Mouse (Mus musculus): ENCODE data around the gene Avil. TPM values are rescaled to one million over a fixed set of nuclear protein-coding genes. Genes with fewer than 3 reads are reported as not detected.

Avil gene
- 0.18 and 0.19 TPM in 2 replicates for polyA plus RNA-seq (2016; fragmentation: Nextera tagmentation; extraction: Ambion mirVana)

- no peak within 1 kb of the TSS for H3K4me3 ChIP-seq
- H3K4me2 ChIP-seq = no peak within 1 kb of the TSS
- no peak for ATAC-seq
- no peak within 1 kb of the TSS for H3K9ac ChIP-seq
- H3K27me3 ChIP-seq (replicated peaks) = no peaks in the 10 kb centered on the region
- WGBS (ENCODE audit: insufficient replicate concordance) = 75% methylated on average over 5 of the region's 5 CpGs
- H3K9me3 ChIP-seq (replicated peaks) = no peaks in the 10 kb centered on the region
- no peak within 1 kb of the TSS for H3K27ac ChIP-seq
- H3K36me3 ChIP-seq = peaks cover 34% of the 10 kb centered on the region
- 0 out of 2 replicates have a peak, but pooled peaks cover 8% of the 10 kb centered on the region for H3K4me1 ChIP-seq
Measured at GRCm38 (mm10) chr10:127000529-127000928, at the start of gene Avil. Gene Avil (plus strand): TSS chr10:127000709.

GRCm38 (mm10) chr10:126952375-126952774 is 48.1 kb upstream of the Avil start:
- peaks cover 26% of the 10 kb centered on the region for H3K4me1 ChIP-seq
- peaks cover 18% of the 10 kb centered on the region for H3K27me3 ChIP-seq (replicated peaks)
- H3K27ac ChIP-seq = no peak overlapping the region
- ATAC-seq = no peak
- WGBS (ENCODE audit: insufficient replicate concordance) = 69% methylated on average over 1 of the region's 1 CpGs
- H3K4me3 ChIP-seq = no peak overlapping the region
- no peak overlapping the region for H3K4me2 ChIP-seq
- H3K9ac ChIP-seq = no peak overlapping the region
- no peaks in the 10 kb centered on the region for H3K36me3 ChIP-seq
- H3K9me3 ChIP-seq (replicated peaks) = peaks cover 3% of the 10 kb centered on the region; the same call in 1 of the 2 replicates

DNA sequence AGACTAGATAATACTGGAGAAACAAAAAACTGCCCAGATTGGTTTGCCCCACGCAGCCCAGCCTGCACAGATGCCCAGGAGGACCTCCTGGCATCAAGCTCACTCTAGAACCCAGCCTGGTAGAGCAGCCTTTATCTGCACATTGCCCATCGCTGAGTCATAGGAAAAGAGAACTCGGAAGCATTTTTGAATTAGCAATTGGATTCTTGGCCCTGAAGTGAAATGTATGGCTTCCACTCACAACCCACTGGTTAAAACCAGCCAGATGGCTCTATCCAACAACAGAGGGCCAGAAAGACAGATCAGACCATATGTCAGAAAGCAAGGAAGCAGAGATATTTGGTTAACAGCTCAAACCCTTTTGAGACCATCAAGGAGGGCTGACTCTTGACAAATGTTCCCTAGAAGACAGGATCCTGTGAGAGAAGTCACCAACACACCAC is 47.5 kb upstream of the Avil start:
- WGBS (ENCODE audit: insufficient replicate concordance) = 65% methylated on average over 3 of the region's 3 CpGs
- H3K27ac ChIP-seq = no peak overlapping the region
- H3K4me1 ChIP-seq = peaks cover 33% of the 10 kb centered on the region
- H3K9ac ChIP-seq = no peak overlapping the region
- no peaks in the 10 kb centered on the region for H3K36me3 ChIP-seq
- peaks cover 3% of the 10 kb centered on the region; the same call in 1 of the 2 replicates for H3K9me3 ChIP-seq (replicated peaks)
- H3K4me3 ChIP-seq = no peak overlapping the region
- H3K27me3 ChIP-seq (replicated peaks) = peaks cover 24% of the 10 kb centered on the region
- H3K4me2 ChIP-seq = no peak overlapping the region
- no peak for ATAC-seq

DNA sequence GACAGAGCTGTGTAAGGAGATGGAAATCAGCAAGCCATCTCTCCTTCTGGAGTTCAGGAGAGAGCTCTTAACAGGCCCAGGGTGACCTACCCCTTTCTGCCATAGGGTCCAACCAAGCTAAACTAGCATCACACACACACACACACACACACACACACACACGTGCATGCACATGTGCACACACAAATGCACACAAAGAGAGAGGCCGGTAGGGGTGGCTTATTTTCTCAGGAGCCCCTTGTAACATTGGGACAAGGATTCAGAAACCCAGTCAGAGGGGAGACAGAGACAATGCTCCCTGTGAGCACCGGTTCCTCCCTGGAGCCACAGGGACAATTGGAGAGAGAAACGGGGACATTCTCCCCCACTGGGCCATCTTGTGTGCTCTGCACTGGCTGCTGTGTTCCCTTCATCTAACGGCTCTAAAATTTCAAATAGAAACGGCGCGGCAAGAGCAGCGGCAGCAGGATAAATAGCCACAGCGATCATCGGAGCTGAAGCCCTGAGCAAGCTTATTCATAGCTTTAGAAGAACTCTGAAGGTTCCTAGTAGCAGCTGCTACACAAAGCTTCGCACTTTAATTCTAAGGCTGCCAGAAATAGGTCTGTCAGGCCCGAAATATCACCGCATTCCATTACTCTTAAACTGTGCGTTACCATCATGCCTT is 43.7 kb upstream of the Avil start:
- ATAC-seq = no peak
- H3K36me3 ChIP-seq = no peaks in the 10 kb centered on the region
- no peak overlapping the region for H3K27ac ChIP-seq
- peaks cover 39% of the 10 kb centered on the region for H3K27me3 ChIP-seq (replicated peaks)
- peaks cover 3% of the 10 kb centered on the region; the same call in 1 of the 2 replicates for H3K9me3 ChIP-seq (replicated peaks)
- 44% methylated on average over 15 of the region's 15 CpGs for WGBS (ENCODE audit: insufficient replicate concordance)
- H3K4me3 ChIP-seq = no peak overlapping the region
- no peak overlapping the region for H3K4me2 ChIP-seq
- no peak overlapping the region for H3K9ac ChIP-seq
- peaks cover 10% of the 10 kb centered on the region for H3K4me1 ChIP-seq

- H3K27ac ChIP-seq = no peak overlapping the region
- H3K4me2 ChIP-seq = peak overlapping the region; percentile 49
- peak; percentile 77 for ATAC-seq
- H3K9ac ChIP-seq = no peak overlapping the region
- no peaks in the 10 kb centered on the region for H3K36me3 ChIP-seq
- no peak overlapping the region for H3K4me3 ChIP-seq
- peaks cover 13% of the 10 kb centered on the region for H3K4me1 ChIP-seq
- H3K27me3 ChIP-seq (replicated peaks) = peaks cover 42% of the 10 kb centered on the region
- 12% methylated on average over 25 of the region's 25 CpGs for WGBS (ENCODE audit: insufficient replicate concordance)
- H3K9me3 ChIP-seq (replicated peaks) = no peaks in the 10 kb centered on the region
Measured at GRCm38 (mm10) chr10:126957359-126958107, 43.0 kb upstream of the Avil start.

- ATAC-seq = no peak
- Histone ChIP-seq H3K36me3 (no peaks in the 10 kb centered on the region), H3K9me3 (replicated peaks) (no peaks in the 10 kb centered on the region), H3K9ac (no peak overlapping the region), H3K4me3 (no peak overlapping the region), H3K27me3 (replicated peaks) (peaks cover 42% of the 10 kb centered on the region), H3K4me2 (no peak overlapping the region), H3K27ac (no peak overlapping the region), H3K4me1 (peaks cover 13% of the 10 kb centered on the region)
- WGBS (ENCODE audit: insufficient replicate concordance) = 59% methylated on average over 8 of the region's 8 CpGs
Measured at GRCm38 (mm10) chr10:126960496-126960895, 40.0 kb upstream of the Avil start.

DNA sequence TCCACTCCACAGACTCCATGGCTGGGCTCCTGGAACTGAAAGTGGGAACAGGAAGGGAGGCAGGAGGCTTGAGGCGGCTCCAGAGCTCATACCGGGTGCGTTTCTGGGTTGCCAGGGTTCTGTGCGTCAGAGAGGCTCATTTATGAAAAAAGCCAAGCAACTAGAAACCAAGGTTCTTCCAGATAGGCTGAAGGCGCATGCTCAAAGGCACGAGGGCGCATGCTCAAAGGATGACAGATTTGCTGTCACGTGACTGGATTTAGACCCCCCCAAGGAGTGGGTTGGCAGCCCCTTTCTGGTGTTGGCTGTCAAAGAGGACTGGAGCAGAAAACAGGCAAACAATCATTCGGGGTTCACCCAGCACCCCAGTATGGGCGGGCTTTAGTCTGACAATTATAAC is 38.8 kb upstream of the Avil start:
- Histone ChIP-seq H3K9me3 (replicated peaks) (no peaks in the 10 kb centered on the region), H3K9ac (no peak overlapping the region), H3K4me2 (no peak overlapping the region), H3K4me1 (peaks cover 13% of the 10 kb centered on the region), H3K27me3 (replicated peaks) (peaks cover 30% of the 10 kb centered on the region), H3K4me3 (no peak overlapping the region), H3K36me3 (no peaks in the 10 kb centered on the region), H3K27ac (no peak overlapping the region)
- ATAC-seq = no peak
- WGBS (ENCODE audit: insufficient replicate concordance) = 56% methylated on average over 10 of the region's 10 CpGs

- H3K9ac ChIP-seq = no peak overlapping the region
- no peak overlapping the region; the same call in 1 of the 2 replicates for H3K27ac ChIP-seq
- no peak overlapping the region for H3K4me2 ChIP-seq
- no peaks in the 10 kb centered on the region for H3K36me3 ChIP-seq
- H3K9me3 ChIP-seq (replicated peaks) = no peaks in the 10 kb centered on the region
- peaks cover 10% of the 10 kb centered on the region for H3K4me1 ChIP-seq
- peaks cover 24% of the 10 kb centered on the region for H3K27me3 ChIP-seq (replicated peaks)
- 29% methylated on average over 15 of the region's 15 CpGs for WGBS (ENCODE audit: insufficient replicate concordance)
- ATAC-seq = peak; percentile 24; the same call in 1 of the 2 replicates
- no peak overlapping the region for H3K4me3 ChIP-seq
Measured at GRCm38 (mm10) chr10:126962271-126962965, 38.1 kb upstream of the Avil start.

DNA sequence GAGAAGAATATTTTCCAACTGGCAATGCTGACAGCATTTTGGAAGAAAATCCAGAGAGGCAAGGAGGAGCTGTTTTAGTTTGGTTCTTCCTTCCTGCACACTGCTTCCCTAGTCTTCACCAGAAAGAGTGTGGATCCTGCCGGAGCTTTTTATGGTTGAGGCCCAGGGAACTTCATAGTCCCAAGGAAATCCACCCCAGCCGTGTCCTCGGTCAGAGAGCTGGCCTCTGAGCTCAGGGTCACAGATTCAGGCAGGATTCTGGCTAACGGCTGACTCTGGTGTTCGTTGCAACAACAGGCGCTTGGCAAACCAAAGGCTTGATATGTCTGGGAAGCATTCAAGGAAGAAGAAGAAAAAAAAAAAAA is 37.6 kb upstream of the Avil start:
- no peaks in the 10 kb centered on the region for H3K36me3 ChIP-seq
- H3K4me3 ChIP-seq = no peak overlapping the region
- no peaks in the 10 kb centered on the region for H3K9me3 ChIP-seq (replicated peaks)
- no peak for ATAC-seq
- no peak overlapping the region for H3K4me2 ChIP-seq
- peaks cover 18% of the 10 kb centered on the region; the same call in 1 of the 2 replicates for H3K27me3 ChIP-seq (replicated peaks)
- H3K27ac ChIP-seq = no peak overlapping the region
- no peak overlapping the region for H3K9ac ChIP-seq
- peaks cover 5% of the 10 kb centered on the region for H3K4me1 ChIP-seq
- 55% methylated on average over 6 of the region's 6 CpGs for WGBS (ENCODE audit: insufficient replicate concordance)

- H3K27ac ChIP-seq = no peak overlapping the region
- H3K4me2 ChIP-seq = no peak overlapping the region
- 72% methylated on average over 8 of the region's 8 CpGs for WGBS (ENCODE audit: insufficient replicate concordance)
- no peak overlapping the region for H3K4me3 ChIP-seq
- peaks cover 3% of the 10 kb centered on the region; the same call in 1 of the 2 replicates for H3K4me1 ChIP-seq
- peaks cover 18% of the 10 kb centered on the region; the same call in 1 of the 2 replicates for H3K27me3 ChIP-seq (replicated peaks)
- no peaks in the 10 kb centered on the region for H3K36me3 ChIP-seq
- H3K9ac ChIP-seq = no peak overlapping the region
- no peaks in the 10 kb centered on the region for H3K9me3 ChIP-seq (replicated peaks)
- no peak for ATAC-seq
Measured at GRCm38 (mm10) chr10:126963821-126964220, 36.7 kb upstream of the Avil start.

DNA sequence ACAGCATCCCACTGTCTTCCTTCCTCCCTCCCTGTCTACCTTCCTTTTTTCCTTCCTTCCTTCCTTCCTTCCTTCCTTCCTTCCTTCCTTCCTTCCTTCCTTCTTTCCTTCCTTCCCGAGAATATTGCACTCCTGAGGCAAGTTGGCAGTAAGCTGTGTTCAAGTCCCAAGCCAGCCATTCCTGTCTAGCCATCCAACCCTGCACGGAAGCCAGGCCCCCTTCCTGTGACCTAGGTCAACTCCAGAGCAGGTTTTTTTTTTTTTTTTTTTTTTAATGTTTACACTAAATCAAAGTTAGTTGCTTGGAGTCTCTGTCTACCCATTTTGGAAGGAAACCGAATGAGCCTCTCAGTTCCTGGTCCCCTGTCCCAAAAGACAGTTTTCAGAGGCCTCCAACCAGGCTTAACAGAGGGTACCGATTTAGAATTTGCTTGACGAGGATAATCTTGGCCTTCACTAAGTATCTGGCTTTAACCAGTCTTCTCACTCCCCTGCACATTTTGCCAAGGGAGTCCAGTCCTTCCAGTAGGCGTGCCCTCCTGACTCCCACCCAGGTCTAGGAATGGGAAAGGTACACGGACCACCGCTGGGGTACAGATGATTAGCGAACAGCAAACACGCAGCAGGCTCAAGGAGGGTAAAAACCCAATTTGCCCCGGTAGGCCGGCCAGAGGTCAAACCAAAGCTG is 29.0 kb upstream of the Avil start:
- Histone ChIP-seq H3K4me2 (peak overlapping the region; percentile 35), H3K36me3 (no peaks in the 10 kb centered on the region), H3K9ac (no peak overlapping the region), H3K27me3 (replicated peaks) (peaks cover 32% of the 10 kb centered on the region), H3K4me3 (no peak overlapping the region), H3K4me1 (peaks cover 25% of the 10 kb centered on the region), H3K9me3 (replicated peaks) (no peaks in the 10 kb centered on the region), H3K27ac (peak overlapping the region; percentile 74)
- 28% methylated on average over 12 of the region's 12 CpGs for WGBS (ENCODE audit: insufficient replicate concordance)
- no peak; the same call in 1 of the 2 replicates for ATAC-seq
